In genomic region chr13:91908202-91908980, GRCm38 (mm10) we compare ENCODE assay signal across 8 mouse cellular contexts. TPM values are rescaled to one million over a fixed set of nuclear protein-coding genes. Genes with fewer than 3 reads are reported as not detected.
DNase-seq lines count a peak whose midpoint lies in the region; ATAC-seq and TF ChIP-seq lines count a peak whose summit lies in the region.

No protein-coding gene starts in this region.

- WGBS in heart, postnatal 0 days = 37% methylated on average over 10 of the region's 10 CpGs
- 39% methylated on average over 10 of the region's 10 CpGs for WGBS in liver, postnatal 0 days (ENCODE audit: insufficient replicate concordance)
- WGBS in neural tube, embryonic 15.5 days = 36% methylated on average over 10 of the region's 10 CpGs

- H3K9me3 ChIP-seq in heart, postnatal 0 days (replicated peaks; ENCODE audit: control insufficient read depth, low read length) = no peaks in the 10 kb centered on the region
- no peaks in the 10 kb centered on the region for H3K9me3 ChIP-seq in liver, postnatal 0 days (ENCODE audit: low read length)
- no peaks in the 10 kb centered on the region for H3K9me3 ChIP-seq in neural tube, embryonic 15.5 days (replicated peaks)

- no peaks in the 10 kb centered on the region; the same call in 1 of the 2 replicates for H3K4me1 ChIP-seq in embryonic fibroblast, embryonic 13.5 days (ENCODE audit: control insufficient read depth, insufficient read depth, low read length)
- no peaks in the 10 kb centered on the region for H3K4me1 ChIP-seq in heart, postnatal 0 days (ENCODE audit: control insufficient read depth, insufficient read depth)
- no peaks in the 10 kb centered on the region for H3K4me1 ChIP-seq in liver, postnatal 0 days (ENCODE audit: insufficient read depth)
- no peaks in the 10 kb centered on the region for H3K4me1 ChIP-seq in neural tube, embryonic 15.5 days
- no peaks in the 10 kb centered on the region for H3K4me1 ChIP-seq in testis, adult 2 months (ENCODE audit: control insufficient read depth, insufficient read depth, low read length)

- DNase-seq in CD4-positive helper T cell, adult 2 months (ENCODE audit: low read depth, low spot score) = peak; percentile 51
- DNase-seq in adrenal gland, postnatal 4 days (ENCODE audit: low spot score in 2 of 2) = peak; percentile 26 to 64
- DNase-seq in heart, postnatal 0 days (ENCODE audit: low spot score) = peak; percentile 78
- peak; percentile 86 to 89 for DNase-seq in kidney, postnatal 25 days
- DNase-seq in liver, postnatal 0 days = peak; percentile 73

- peak; percentile 92 for TF ChIP-seq CTCF in embryonic fibroblast, embryonic 13.5 days (IDR thresholded peaks at IDR 0.05; ENCODE audit: borderline replicate concordance, insufficient read depth, low read length)
- peak; percentile 97 for TF ChIP-seq CTCF in heart, postnatal 0 days (IDR thresholded peaks at IDR 0.05; ENCODE audit: low read depth)
- TF ChIP-seq CTCF in liver, postnatal 0 days (IDR thresholded peaks at IDR 0.05; ENCODE audit: low read depth) = peak; percentile 88
- peak; percentile 70; the same call in 1 of the 2 replicates for TF ChIP-seq CTCF in testis, adult 2 months (IDR thresholded peaks at IDR 0.05; ENCODE audit: control insufficient read depth, insufficient read depth, insufficient replicate concordance, low read depth, low read length)

- TF ChIP-seq EP300 in heart, postnatal 0 days (IDR thresholded peaks at IDR 0.05; ENCODE audit: low read depth) = no peak
- no peak for TF ChIP-seq EP300 in liver, postnatal 0 days (IDR thresholded peaks at IDR 0.05; ENCODE audit: low read depth)

- H3K36me3 ChIP-seq in heart, postnatal 0 days (replicated peaks; ENCODE audit: control insufficient read depth, insufficient read depth, low read length) = no peaks in the 10 kb centered on the region
- H3K36me3 ChIP-seq in liver, postnatal 0 days (replicated peaks; ENCODE audit: insufficient read depth, low read length) = no peaks in the 10 kb centered on the region
- H3K36me3 ChIP-seq in neural tube, embryonic 15.5 days = no peaks in the 10 kb centered on the region
- no peaks in the 10 kb centered on the region for H3K36me3 ChIP-seq in testis, adult 2 months (ENCODE audit: control insufficient read depth, insufficient read depth, low read length)

- no peaks in the 10 kb centered on the region for H3K27me3 ChIP-seq in heart, postnatal 0 days (ENCODE audit: control insufficient read depth, insufficient read depth, low read length)
- H3K27me3 ChIP-seq in liver, postnatal 0 days (ENCODE audit: insufficient read depth, low read length) = no peaks in the 10 kb centered on the region
- no peaks in the 10 kb centered on the region for H3K27me3 ChIP-seq in neural tube, embryonic 15.5 days (replicated peaks)
- no peaks in the 10 kb centered on the region for H3K27me3 ChIP-seq in testis, adult 2 months (ENCODE audit: control insufficient read depth, insufficient read depth, low read length)

- H3K4me2 ChIP-seq in heart, postnatal 0 days (ENCODE audit: low read depth, low read length) = no peak overlapping the region
- H3K4me2 ChIP-seq in liver, postnatal 0 days (ENCODE audit: low read depth, low read length) = no peak overlapping the region
- H3K4me2 ChIP-seq in neural tube, embryonic 15.5 days = no peak overlapping the region

- TF ChIP-seq POLR2A in embryonic fibroblast, embryonic 13.5 days (IDR thresholded peaks at IDR 0.05; ENCODE audit: low read depth, low read length) = no peak
- TF ChIP-seq POLR2A in testis, adult 2 months (IDR thresholded peaks at IDR 0.05; ENCODE audit: control insufficient read depth, low read depth, low read length) = no peak

- no peak overlapping the region for H3K4me3 ChIP-seq in embryonic fibroblast, embryonic 13.5 days (ENCODE audit: insufficient read depth, low read length)
- H3K4me3 ChIP-seq in heart, postnatal 0 days (ENCODE audit: low read depth, low read length) = no peak overlapping the region
- H3K4me3 ChIP-seq in liver, postnatal 0 days (ENCODE audit: low read depth, low read length) = no peak overlapping the region
- no peak overlapping the region for H3K4me3 ChIP-seq in neural tube, embryonic 15.5 days (replicated peaks)
- H3K4me3 ChIP-seq in testis, adult 2 months (ENCODE audit: control insufficient read depth, low read depth, low read length) = no peak overlapping the region

- peak; percentile 70 for ATAC-seq in heart, postnatal 0 days (ENCODE audit: insufficient read depth, low read depth)
- ATAC-seq in liver, postnatal 0 days = peak; percentile 56
- peak; percentile 90 for ATAC-seq in neural tube, embryonic 15.5 days (ENCODE audit: low FRiP score)

- H3K27ac ChIP-seq in embryonic fibroblast, embryonic 13.5 days (ENCODE audit: insufficient read depth, low read length) = no peak overlapping the region
- H3K27ac ChIP-seq in heart, postnatal 0 days (ENCODE audit: low read depth) = no peak overlapping the region
- H3K27ac ChIP-seq in liver, postnatal 0 days (ENCODE audit: low read depth) = no peak overlapping the region
- H3K27ac ChIP-seq in neural tube, embryonic 15.5 days (replicated peaks) = no peak overlapping the region
- no peak overlapping the region for H3K27ac ChIP-seq in testis, adult 2 months (ENCODE audit: control insufficient read depth, insufficient read depth, low read depth, low read length)

- no peak overlapping the region for H3K9ac ChIP-seq in heart, postnatal 0 days (replicated peaks; ENCODE audit: low read depth, low read length)
- H3K9ac ChIP-seq in liver, postnatal 0 days (replicated peaks) = no peak overlapping the region
- H3K9ac ChIP-seq in neural tube, embryonic 15.5 days (replicated peaks) = no peak overlapping the region

RNA-seq across cellular contexts. Expression of gene Ckmt2, which starts 31.7 kb away (rescaled TPM):
- 1 to 10 TPM; 6.5 to 7.6 TPM for total RNA-seq in adrenal gland, postnatal 4 days (2021)
- not detected in 2 replicates for polyA plus RNA-seq in embryonic fibroblast, embryonic 13.5 days (2011; ENCODE audit: insufficient read length, low read depth, missing spikeins)
- total RNA-seq in heart, postnatal 0 days (2014; rRNA removed; ENCODE audit: low replicate concordance) = 406 and 571 TPM in 2 replicates
- 394 and 421 TPM in 2 replicates for polyA plus RNA-seq in heart, postnatal 0 days (2015; fragmentation: Nextera tagmentation; extraction: Ambion mirVana)
- polyA plus RNA-seq in liver, postnatal 0 days (2015; fragmentation: Nextera tagmentation; extraction: Ambion mirVana) = 0.33 and 9.0 TPM in 2 replicates
- 0.28 and 0.70 TPM in 2 replicates for polyA plus RNA-seq in neural tube, embryonic 15.5 days (2015; fragmentation: Nextera tagmentation; extraction: Ambion mirVana)
- polyA plus RNA-seq in testis, adult 2 months (2012; rRNA removed) = 17.5 and 18.8 TPM in 2 replicates

Comparison
In these comparisons a context has a peak if more than half of its experiments do, and no peak if none do; other contexts are left out.
1. RNA of gene Ckmt2, which starts 31.7 kb away (polyA plus RNA-seq): 394 to 421 TPM in heart, postnatal 0 days; 17.5 to 18.8 TPM in testis, adult 2 months, 0.28 to 0.70 TPM in neural tube, embryonic 15.5 days, 0.33 to 9.0 TPM in liver, postnatal 0 days and not detected in embryonic fibroblast, embryonic 13.5 days; every median in the first group is over 10 times any median in the second.
2. Peak in every context shown above with its lines, with median percentiles within 50 percentile points of each other: DNase-seq, CTCF ChIP-seq and ATAC-seq.